ENCODE assay signal across 10 mouse cellular contexts in the genomic region with DNA sequence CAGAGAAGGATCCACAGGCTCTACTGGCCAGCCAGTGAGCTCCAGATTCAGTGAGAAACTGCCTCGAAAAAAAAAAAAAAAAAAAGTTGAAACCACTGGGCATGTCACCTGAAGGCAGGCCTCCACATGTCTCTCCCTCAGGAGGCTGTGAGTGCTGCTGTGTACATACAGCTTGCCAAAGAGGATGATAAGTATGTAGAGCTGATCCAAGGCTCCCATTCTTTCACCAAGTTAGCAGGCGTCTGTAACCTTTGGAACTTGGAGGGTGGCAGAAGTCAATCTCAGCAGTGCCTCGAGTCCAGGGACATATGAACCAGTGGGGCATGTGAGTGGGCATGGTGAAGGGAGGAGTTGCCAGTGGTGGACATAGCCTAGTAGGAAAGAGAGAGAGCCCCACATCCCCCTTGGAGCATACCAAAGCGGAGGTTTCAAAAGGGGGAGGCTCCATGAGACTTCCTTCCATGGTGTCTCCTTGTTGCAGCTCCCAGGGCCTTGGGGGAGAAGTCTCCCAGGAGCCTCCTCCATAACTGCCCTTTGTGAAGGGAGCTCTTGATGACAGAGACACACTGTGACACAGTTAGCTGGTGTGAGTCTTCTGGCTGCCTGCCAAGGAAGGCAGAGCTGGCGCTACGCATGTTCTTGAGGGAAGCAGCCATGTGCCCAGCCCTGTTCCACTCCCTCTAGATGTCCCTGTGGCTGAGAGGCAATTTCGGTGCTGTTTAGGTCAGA. TPM values are rescaled to one million over a fixed set of nuclear protein-coding genes. Genes with fewer than 3 reads are reported as not detected.
DNase-seq lines count a peak whose midpoint lies in the region; ATAC-seq and TF ChIP-seq lines count a peak whose summit lies in the region.
"Had no signal": no experiment of that assay in that cellular context is flagged by ENCODE, and none has a peak within 500 bp of the region (broad histone marks: within the 10 kb centered on the region; RNA-seq: fewer than 3 reads in every experiment).

No protein-coding gene starts in this region.

- no peak overlapping the region for H3K9ac ChIP-seq in midbrain, postnatal 0 days (replicated peaks; ENCODE audit: low read length, poor library complexity, severe bottlenecking)

- no peaks in the 10 kb centered on the region for H3K9me3 ChIP-seq in midbrain, postnatal 0 days (ENCODE audit: low read length)
- H3K9me3 ChIP-seq in midbrain, embryonic 10.5 days (replicated peaks), result no peaks in the 10 kb centered on the region

- no peaks in the 10 kb centered on the region for H3K4me1 ChIP-seq in midbrain, postnatal 0 days (ENCODE audit: insufficient read depth, low read length)
- no peaks in the 10 kb centered on the region for H3K4me1 ChIP-seq in midbrain, embryonic 10.5 days

- no peaks in the 10 kb centered on the region for H3K36me3 ChIP-seq in midbrain, postnatal 0 days (ENCODE audit: insufficient read depth, low read length)
- H3K36me3 ChIP-seq in midbrain, embryonic 10.5 days, result no peaks in the 10 kb centered on the region

- no peak overlapping the region for H3K4me2 ChIP-seq in midbrain, postnatal 0 days (ENCODE audit: low read depth, low read length, poor library complexity, severe bottlenecking)

- no peak overlapping the region for H3K4me3 ChIP-seq in midbrain, postnatal 0 days (ENCODE audit: low read depth, low read length)
- H3K4me3 ChIP-seq in midbrain, embryonic 10.5 days, result no peak overlapping the region

- H3K27me3 ChIP-seq in midbrain, postnatal 0 days (ENCODE audit: insufficient read depth, low read length), result no peaks in the 10 kb centered on the region
- H3K27me3 ChIP-seq in midbrain, embryonic 10.5 days (ENCODE audit: low read depth, poor library complexity, severe bottlenecking), result no peaks in the 10 kb centered on the region

- TF ChIP-seq CTCF in midbrain, postnatal 0 days (IDR thresholded peaks at IDR 0.05), result no peak

- ATAC-seq in cerebellum, adult (ENCODE audit: insufficient number of reproducible peaks, low FRiP score, low TSS enrichment), result no peak
- ATAC-seq in midbrain, postnatal 0 days (ENCODE audit: low FRiP score), result no peak
- ATAC-seq in erythroid progenitor cell, adult 5-6 weeks (replicated peaks; ENCODE audit: low FRiP score, poor library complexity, severe bottlenecking), result no peak

- peak; percentile 9 to 38 for DNase-seq in cerebellum, postnatal 25 days
- DNase-seq in midbrain, postnatal 0 days (ENCODE audit: low spot score), result peak; percentile 56
- DNase-seq in midbrain, embryonic 10.5 days (ENCODE audit: low spot score), result no peak
- peak; percentile 34 to 40 for DNase-seq in kidney, adult 8-10 months
- DNase-seq in lung, postnatal 14 days, result peak; percentile 17
- no peak for DNase-seq in spleen, postnatal 14 days (ENCODE audit: low spot score in 2 of 2)

- 62% methylated on average over 7 of the region's 7 CpGs for WGBS in midbrain, postnatal 0 days
- WGBS in midbrain, embryonic 10.5 days, result 85% methylated on average over 7 of the region's 7 CpGs

- no peak overlapping the region for H3K27ac ChIP-seq in midbrain, postnatal 0 days (ENCODE audit: low read depth, low read length)
- H3K27ac ChIP-seq in midbrain, embryonic 10.5 days (replicated peaks), result no peak overlapping the region

RNA-seq across cellular contexts. Expression of a gene that starts 6.6 kb away (rescaled TPM):
- total RNA-seq in midbrain, postnatal 0 days (2014; rRNA removed), result 0.99 TPM in 1 of 2 replicates, not detected in the other
- not detected in 2 replicates for polyA plus RNA-seq in midbrain, postnatal 0 days (2015; fragmentation: Nextera tagmentation; extraction: Ambion mirVana)
- polyA plus RNA-seq in midbrain, embryonic 10.5 days (2016; fragmentation: Nextera tagmentation; extraction: Ambion mirVana), result not detected in 2 replicates
- not detected in 2 replicates for total RNA-seq in erythroid progenitor cell, adult 5-6 weeks (2015; ENCODE audit: low replicate concordance)
- not detected in 2 replicates for total RNA-seq in erythroid progenitor cell, adult 5-6 weeks (2017; ENCODE audit: low replicate concordance)
- polyA plus RNA-seq: C2C12; heart, postnatal 0 days had no signal

RNA-seq across cellular contexts. Expression of a gene that starts 16.3 kb away (rescaled TPM):
- total RNA-seq in midbrain, postnatal 0 days (2014; rRNA removed), result not detected in 2 replicates
- polyA plus RNA-seq in midbrain, postnatal 0 days (2015; fragmentation: Nextera tagmentation; extraction: Ambion mirVana), result not detected in 2 replicates
- not detected in 2 replicates for polyA plus RNA-seq in midbrain, embryonic 10.5 days (2016; fragmentation: Nextera tagmentation; extraction: Ambion mirVana)
- not detected in 2 replicates for total RNA-seq in erythroid progenitor cell, adult 5-6 weeks (2015; ENCODE audit: low replicate concordance)
- not detected in 2 replicates for total RNA-seq in erythroid progenitor cell, adult 5-6 weeks (2017; ENCODE audit: low replicate concordance)
- polyA plus RNA-seq: C2C12; heart, postnatal 0 days had no signal

RNA-seq across cellular contexts. Expression of a gene that starts 38.6 kb away (rescaled TPM):
- not detected in 2 replicates for total RNA-seq in midbrain, postnatal 0 days (2014; rRNA removed)
- not detected in 2 replicates for polyA plus RNA-seq in midbrain, postnatal 0 days (2015; fragmentation: Nextera tagmentation; extraction: Ambion mirVana)
- polyA plus RNA-seq in midbrain, embryonic 10.5 days (2016; fragmentation: Nextera tagmentation; extraction: Ambion mirVana), result not detected in 2 replicates
- total RNA-seq in erythroid progenitor cell, adult 5-6 weeks (2015; ENCODE audit: low replicate concordance), result not detected in 2 replicates
- not detected in 2 replicates for total RNA-seq in erythroid progenitor cell, adult 5-6 weeks (2017; ENCODE audit: low replicate concordance)
- polyA plus RNA-seq: C2C12; heart, postnatal 0 days had no signal

RNA-seq across cellular contexts. Expression of a gene that starts 55.2 kb away (rescaled TPM):
- not detected in 2 replicates for total RNA-seq in midbrain, postnatal 0 days (2014; rRNA removed)
- polyA plus RNA-seq in midbrain, postnatal 0 days (2015; fragmentation: Nextera tagmentation; extraction: Ambion mirVana), result not detected in 2 replicates
- polyA plus RNA-seq in midbrain, embryonic 10.5 days (2016; fragmentation: Nextera tagmentation; extraction: Ambion mirVana), result not detected in 2 replicates
- total RNA-seq in erythroid progenitor cell, adult 5-6 weeks (2015; ENCODE audit: low replicate concordance), result not detected in 2 replicates
- not detected in 2 replicates for total RNA-seq in erythroid progenitor cell, adult 5-6 weeks (2017; ENCODE audit: low replicate concordance)
- polyA plus RNA-seq: C2C12; heart, postnatal 0 days had no signal

Comparison
In these comparisons a context has a peak if more than half of its experiments do, and no peak if none do; other contexts are left out.
1. DNase-seq: peak in cerebellum, postnatal 25 days (2 of 2), midbrain, postnatal 0 days (single experiment), kidney, adult 8-10 months (2 of 2) and lung, postnatal 14 days (single experiment); none in midbrain, embryonic 10.5 days (single experiment) and spleen, postnatal 14 days (0 of 2).